Mouse (Mus musculus) ES-E14 (cell line): ENCODE data around the gene Macrod2. TPM values are rescaled to one million over a fixed set of nuclear protein-coding genes. Genes with fewer than 3 reads are reported as not detected.

Source experiments
- DNase-seq: peaks from one replicate; pipeline ENCODE4 v3.0.0-alpha.2; 2013; ENCODE audit warnings: low read depth, low spot score
- H3K27ac ChIP-seq: 2 replicates; pipeline ENCODE4 v1.5.1; 2012; ENCODE audit warnings: low read depth, mild to moderate bottlenecking, low read length, moderate library complexity, mixed read lengths; ENCODE audit not compliant: poor library complexity, insufficient read depth, severe bottlenecking
- H3K36me3 ChIP-seq: 2 replicates; pipeline ENCODE4 v1.6.1; 2012; ENCODE audit warnings: mild to moderate bottlenecking, low read length, moderate library complexity, mixed read lengths; ENCODE audit not compliant: control insufficient read depth, poor library complexity, insufficient read depth, severe bottlenecking
- H3K4me1 ChIP-seq, 2 experiments: fragments of 150-350 bp in 1 of 2; sonication (generic) in 1 of 2; 2 replicates each; pipeline ENCODE4 v1.6.1; 2012; ENCODE audit warnings: low read length in 2 of 2, mild to moderate bottlenecking in 1 of 2, mixed read lengths in 1 of 2; ENCODE audit not compliant: control insufficient read depth in 2 of 2, insufficient read depth in 2 of 2, poor library complexity in 1 of 2
- H3K4me3 ChIP-seq, 2 experiments: fragments of 150-350 bp in 1 of 2; sonication (generic) in 1 of 2; 2 replicates each; pipeline ENCODE4 v1.5.1; 2012; ENCODE audit warnings: low read length in 2 of 2, low read depth in 1 of 2, mild to moderate bottlenecking in 1 of 2, mixed read lengths in 1 of 2; ENCODE audit not compliant: insufficient read depth in 1 of 2, poor library complexity in 1 of 2, severe bottlenecking in 1 of 2
- H3K9ac ChIP-seq: 2 replicates; pipeline ENCODE4 v1.6.1; 2012; ENCODE audit warnings: low read depth, mild to moderate bottlenecking, low read length, mixed read lengths; ENCODE audit not compliant: poor library complexity, insufficient read depth, severe bottlenecking
- H3K9me3 ChIP-seq: fragments of 150-350 bp; sonication (generic); 2 replicates; pipeline ENCODE4 v1.6.1; 2012; ENCODE audit warnings: low read depth, mild to moderate bottlenecking, low read length; ENCODE audit not compliant: control insufficient read depth, insufficient read depth
- CHD2 ChIP-seq: IDR thresholded peaks from 2 replicates; pipeline ENCODE4 v1.6.1; 2014; ENCODE audit warnings: mild to moderate bottlenecking, low read depth, low read length, inconsistent platforms
- HCFC1 ChIP-seq: IDR thresholded peaks from 2 replicates; pipeline ENCODE4 v1.6.1; 2012; ENCODE audit warnings: low read length, inconsistent platforms, borderline replicate concordance; ENCODE audit not compliant: insufficient read depth
- MAFK ChIP-seq: IDR thresholded peaks from 2 replicates; pipeline ENCODE4 v1.6.1; 2014; ENCODE audit warnings: mild to moderate bottlenecking, low read depth, low read length, inconsistent platforms; ENCODE audit not compliant: insufficient read depth
- ZC3H11A ChIP-seq: IDR thresholded peaks from 2 replicates; pipeline ENCODE4 v1.6.1; 2012; ENCODE audit warnings: low read depth, mild to moderate bottlenecking, inconsistent platforms, low read length, borderline replicate concordance
- ZNF384 ChIP-seq: IDR thresholded peaks from 2 replicates; pipeline ENCODE4 v1.6.1; 2012; ENCODE audit warnings: low read depth, low read length, inconsistent platforms
- in situ Hi-C, 2 experiments: fragments of 600-800 bp; cut with MboI; formaldehyde crosslinking; loops; one replicate each; pipeline ENCODE4 v1.15.1; 2025; ENCODE audit warnings: low sequenced_read_pairs in 2 of 2, inconsistent platforms in 1 of 2; ENCODE audit not compliant: unreplicated experiment in 2 of 2
- total RNA-seq: library from RNA; depleted of rRNA; stranded (reverse); fragments of 300-350 nt; gene quantifications from 2 replicates; pipeline ENCODE4 v1.2.3, GENCODE M21; 2012

The Macrod2 gene
- total RNA-seq, 1 experiment, result 12.7 TPM

- TF ChIP-seq HCFC1 (no peak), CHD2 (no peak), ZNF384 (no peak), ZC3H11A (no peak), MAFK (no peak)
- in situ Hi-C loops, result no loop called here
Measured at GRCm38 (mm10) chr2:140530214-140530613, 135.1 kb downstream of the Macrod2 start.

GRCm38 (mm10) chr2:140532024-140532423 is 136.9 kb downstream of the Macrod2 start:
- in situ Hi-C loops, result no loop called here

More at GRCm38 (mm10) chr2:140530214-140530613, 135.1 kb downstream of the Macrod2 start:
- H3K27ac ChIP-seq, result no peak overlapping the region
- H3K9ac ChIP-seq, result no peak overlapping the region
- H3K4me1 ChIP-seq, result no peaks in the 10 kb centered on the region
- H3K4me3 ChIP-seq, result no peak overlapping the region
- no peak for DNase-seq
- H3K36me3 ChIP-seq, result no peaks in the 10 kb centered on the region
- H3K9me3 ChIP-seq, result no peaks in the 10 kb centered on the region

GRCm38 (mm10) chr2:140532859-140533519 is 137.9 kb downstream of the Macrod2 start:
- TF ChIP-seq ZC3H11A (no peak), ZNF384 (no peak), MAFK (no peak), CHD2 (no peak), HCFC1 (no peak)
- Histone ChIP-seq H3K4me1 (no peaks in the 10 kb centered on the region), H3K27ac (no peak overlapping the region), H3K9ac (no peak overlapping the region), H3K36me3 (no peaks in the 10 kb centered on the region), H3K4me3 (no peak overlapping the region), H3K9me3 (no peaks in the 10 kb centered on the region)
- DNase-seq, result no peak
- in situ Hi-C loops, result no loop called here

More at GRCm38 (mm10) chr2:140532024-140532423, 136.9 kb downstream of the Macrod2 start:
- H3K4me3 ChIP-seq, result no peak overlapping the region
- H3K9me3 ChIP-seq, result no peaks in the 10 kb centered on the region
- H3K4me1 ChIP-seq, result no peaks in the 10 kb centered on the region
- no peak for TF ChIP-seq CHD2
- DNase-seq, result no peak
- H3K27ac ChIP-seq, result peak overlapping the region; percentile 8; the same call in 1 of the 2 replicates
- H3K36me3 ChIP-seq, result no peaks in the 10 kb centered on the region
- H3K9ac ChIP-seq, result no peak overlapping the region

- DNase-seq, result no peak
- Histone ChIP-seq H3K4me3 (no peak overlapping the region), H3K27ac (no peak overlapping the region), H3K36me3 (no peaks in the 10 kb centered on the region), H3K4me1 (no peaks in the 10 kb centered on the region), H3K9me3 (no peaks in the 10 kb centered on the region), H3K9ac (no peak overlapping the region)
- in situ Hi-C loops, result no loop called here
- TF ChIP-seq HCFC1 (no peak), ZC3H11A (no peak), CHD2 (no peak), MAFK (no peak), ZNF384 (no peak)
Measured at GRCm38 (mm10) chr2:140533621-140534020, 138.5 kb downstream of the Macrod2 start.

- H3K9ac ChIP-seq, result no peak overlapping the region
- no peaks in the 10 kb centered on the region for H3K4me1 ChIP-seq
- no peak overlapping the region for H3K4me3 ChIP-seq
- DNase-seq, result no peak
- in situ Hi-C loops, result no loop called here
- no peak overlapping the region for H3K27ac ChIP-seq
- H3K36me3 ChIP-seq, result no peaks in the 10 kb centered on the region
- no peaks in the 10 kb centered on the region for H3K9me3 ChIP-seq
- no peak for TF ChIP-seq CHD2
- no peak for TF ChIP-seq HCFC1
- no peak for TF ChIP-seq MAFK
- TF ChIP-seq ZC3H11A, result no peak
- TF ChIP-seq ZNF384, result no peak
Measured at GRCm38 (mm10) chr2:140534583-140534982, 139.5 kb downstream of the Macrod2 start.
